Mouse (Mus musculus): ENCODE results near the gene Vmn2r43.
"Not testable (repeated sequence)": the region's sequence is repeated elsewhere in the genome, so short reads cannot be mapped to it uniquely, and the experiment has no call there.

DNA sequence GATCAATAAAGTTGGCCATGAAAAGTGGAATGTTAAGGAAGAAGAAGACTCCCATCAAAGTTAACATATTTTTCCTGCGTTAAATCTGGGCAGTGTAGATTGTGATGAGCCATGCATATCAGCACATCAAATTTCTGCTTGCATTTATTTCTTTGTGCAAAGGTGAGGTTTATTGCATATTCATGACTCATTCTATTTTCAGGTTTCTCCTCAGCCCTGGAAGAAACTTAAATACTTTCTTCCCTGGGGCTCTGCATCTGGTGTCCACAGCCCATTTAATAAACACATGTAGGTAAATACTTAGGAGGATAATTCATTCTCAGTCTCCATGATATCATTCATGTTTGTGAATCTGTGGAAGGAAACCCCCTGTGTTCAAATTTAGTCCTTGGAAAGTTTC is at the start of gene Vmn2r43:
- not testable (repeated sequence) for TF ChIP-seq MYB (IDR thresholded peaks at IDR 0.05; ENCODE audit: low read depth, low read length); CTCF (IDR thresholded peaks at IDR 0.05 in 2 of 3, conservative IDR thresholded peaks at IDR 0.05 in 1 of 3; ENCODE audit: control insufficient read depth in 1 of 3, insufficient read depth in 1 of 3, low read depth in 2 of 3, low read length in 3 of 3, poor library complexity in 1 of 3, severe bottlenecking in 1 of 3); USF1 (IDR thresholded peaks at IDR 0.05; ENCODE audit: low read depth, low read length); TCF12 (IDR thresholded peaks at IDR 0.05; ENCODE audit: low read depth, low read length); POLR2AphosphoS2 (IDR thresholded peaks at IDR 0.05; ENCODE audit: low read length); NELFE (IDR thresholded peaks at IDR 0.05; ENCODE audit: low read depth, low read length); TAL1 (IDR thresholded peaks at IDR 0.05; ENCODE audit: low read length)
